ENCODE assay signal across 31 mouse cellular contexts in the genomic region with DNA sequence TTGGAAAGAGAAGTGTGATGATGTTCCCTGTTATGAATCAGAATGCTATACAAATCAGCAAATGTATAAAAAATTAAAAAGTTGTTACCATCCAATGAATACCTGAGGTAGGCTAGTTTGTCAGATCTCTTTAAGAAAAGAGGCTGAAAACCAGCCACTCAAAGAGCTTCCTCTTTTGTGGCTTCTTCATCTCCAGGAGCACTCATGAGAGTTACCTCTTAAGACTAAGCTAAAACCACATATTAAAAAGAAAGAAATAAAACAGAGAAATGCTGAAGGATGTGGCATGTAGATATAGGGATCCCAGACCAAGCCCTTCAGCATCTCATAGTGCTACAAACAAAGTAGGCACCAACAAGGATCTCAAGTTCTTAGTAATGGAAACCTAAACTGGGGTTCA.
"Had no signal": no experiment of that assay in that cellular context is flagged by ENCODE, and none has a peak within 500 bp of the region (broad histone marks: within the 10 kb centered on the region; RNA-seq: fewer than 3 reads in every experiment).

No protein-coding gene starts in this region.

- H3K4me1 ChIP-seq: limb, embryonic 10.5 days; limb, embryonic 12.5 days; limb, embryonic 13.5 days; limb, embryonic 15.5 days; liver, embryonic 12.5 days; liver, embryonic 13.5 days; liver, embryonic 15.5 days; lung, embryonic 15.5 days; megakaryocyte, embryonic 14.5 days; midbrain, embryonic 10.5 days; midbrain, embryonic 12.5 days; midbrain, embryonic 13.5 days; midbrain, embryonic 15.5 days had no signal

- H3K27me3 ChIP-seq: limb, embryonic 12.5 days; limb, embryonic 13.5 days; limb, embryonic 15.5 days; liver, embryonic 12.5 days; liver, embryonic 13.5 days; liver, embryonic 15.5 days; lung, embryonic 15.5 days; megakaryocyte, embryonic 14.5 days; midbrain, embryonic 12.5 days; midbrain, embryonic 13.5 days; midbrain, embryonic 15.5 days had no signal

- H3K27ac ChIP-seq: left cerebral cortex, adult 2 months; limb, embryonic 10.5 days; limb, embryonic 12.5 days; limb, embryonic 13.5 days; limb, embryonic 15.5 days; liver, embryonic 12.5 days; liver, embryonic 13.5 days; liver, embryonic 14.5 days; liver, embryonic 15.5 days; lung, embryonic 15.5 days; macrophage; midbrain, embryonic 10.5 days; midbrain, embryonic 12.5 days; midbrain, embryonic 13.5 days; midbrain, embryonic 15.5 days had no signal

- H3K9me3 ChIP-seq: limb, embryonic 10.5 days; limb, embryonic 12.5 days; limb, embryonic 13.5 days; limb, embryonic 15.5 days; liver, embryonic 12.5 days; liver, embryonic 13.5 days; liver, embryonic 15.5 days; lung, embryonic 15.5 days; midbrain, embryonic 10.5 days; midbrain, embryonic 12.5 days; midbrain, embryonic 13.5 days; midbrain, embryonic 15.5 days had no signal

- H3K4me2 ChIP-seq: limb, embryonic 12.5 days; limb, embryonic 13.5 days; limb, embryonic 15.5 days; liver, embryonic 11.5 days; liver, embryonic 12.5 days; liver, embryonic 13.5 days; liver, embryonic 15.5 days; lung, embryonic 14.5 days; lung, embryonic 15.5 days; midbrain, embryonic 11.5 days; midbrain, embryonic 12.5 days; midbrain, embryonic 13.5 days; midbrain, embryonic 15.5 days had no signal

- H3K36me3 ChIP-seq: limb, embryonic 10.5 days; limb, embryonic 12.5 days; limb, embryonic 13.5 days; limb, embryonic 15.5 days; liver, embryonic 12.5 days; liver, embryonic 13.5 days; liver, embryonic 15.5 days; lung, embryonic 15.5 days; midbrain, embryonic 10.5 days; midbrain, embryonic 12.5 days; midbrain, embryonic 13.5 days; midbrain, embryonic 15.5 days had no signal

- DNase-seq: left cerebral cortex, postnatal 4 days; liver; liver, embryonic 13.5 days; liver, postnatal 0 days; lung, adult 18-20 months; lung, adult 2 months; lung, embryonic 14.5 days; lung, postnatal 10 days; lung, postnatal 14 days; lung, postnatal 36 days; lung, postnatal 4 days; midbrain, embryonic 14.5 days had no signal

- H3K9ac ChIP-seq: limb, embryonic 12.5 days; limb, embryonic 13.5 days; limb, embryonic 15.5 days; liver, embryonic 12.5 days; liver, embryonic 13.5 days; liver, embryonic 14.5 days; liver, embryonic 15.5 days; liver, postnatal 0 days; lung, embryonic 14.5 days; lung, embryonic 15.5 days; midbrain, embryonic 12.5 days; midbrain, embryonic 13.5 days; midbrain, embryonic 15.5 days had no signal

- H3K4me3 ChIP-seq: left cerebral cortex, adult 2 months; limb, embryonic 10.5 days; limb, embryonic 12.5 days; limb, embryonic 13.5 days; limb, embryonic 15.5 days; liver, embryonic 12.5 days; liver, embryonic 13.5 days; liver, embryonic 15.5 days; lung, embryonic 15.5 days; megakaryocyte, embryonic 14.5 days; midbrain, embryonic 10.5 days; midbrain, embryonic 12.5 days; midbrain, embryonic 13.5 days; midbrain, embryonic 15.5 days; myocyte had no signal

- ATAC-seq: liver, embryonic 12.5 days; liver, postnatal 0 days; lung, postnatal 0 days; midbrain, embryonic 13.5 days; midbrain, embryonic 15.5 days had no signal
